Mouse (Mus musculus) lung, postnatal 25 days (tissue): ENCODE data around the gene Coa5.

Experiments used
- DNase-seq: peaks from one replicate; pipeline ENCODE4 v3.0.0; 2022; ENCODE audit warnings: low spot score

Coa5 gene

GRCm38 (mm10) chr1:37429366-37430296 is at the start of gene Coa5, which contains the start of gene Unc50:
Gene Coa5, minus strand, starts transcription at chr1:37430103.
Gene Unc50, plus strand, starts transcription at chr1:37430139.
- peak; percentile 96 for DNase-seq

GRCm38 (mm10) chr1:37479074-37479473 is 49.2 kb upstream of the Coa5 start:
- DNase-seq = peak; percentile 51

GRCm38 (mm10) chr1:37478416-37478815 is 48.5 kb upstream of the Coa5 start:
- no peak for DNase-seq

GRCm38 (mm10) chr1:37477928-37478327 is 48.0 kb upstream of the Coa5 start:
- DNase-seq = no peak

- DNase-seq = no peak
Observed at GRCm38 (mm10) chr1:37477250-37477649, 47.3 kb upstream of the Coa5 start.

GRCm38 (mm10) chr1:37475312-37475711 is 45.4 kb upstream of the Coa5 start:
- no peak for DNase-seq

GRCm38 (mm10) chr1:37474634-37475190 is 44.8 kb upstream of the Coa5 start:
- no peak for DNase-seq

GRCm38 (mm10) chr1:37474046-37474445 is 44.1 kb upstream of the Coa5 start:
- DNase-seq = peak; percentile 31

GRCm38 (mm10) chr1:37473251-37473650 is 43.3 kb upstream of the Coa5 start:
- DNase-seq = peak; percentile 35

GRCm38 (mm10) chr1:37471179-37472148 is 41.6 kb upstream of the Coa5 start:
- DNase-seq = no peak

- DNase-seq = no peak
Observed at GRCm38 (mm10) chr1:37469007-37469406, 39.1 kb upstream of the Coa5 start.

GRCm38 (mm10) chr1:37467806-37468205 is 37.9 kb upstream of the Coa5 start:
- no peak for DNase-seq

- no peak for DNase-seq
Observed at GRCm38 (mm10) chr1:37466322-37466995, 36.6 kb upstream of the Coa5 start.

GRCm38 (mm10) chr1:37464878-37465452 is 35.1 kb upstream of the Coa5 start:
- no peak for DNase-seq

- no peak for DNase-seq
Observed at GRCm38 (mm10) chr1:37457546-37457945, 27.6 kb upstream of the Coa5 start.

- no peak for DNase-seq
Observed at GRCm38 (mm10) chr1:37451270-37451669, 21.4 kb upstream of the Coa5 start.

GRCm38 (mm10) chr1:37448361-37449095 is 18.6 kb upstream of the Coa5 start:
- peak; percentile 44 for DNase-seq

- DNase-seq = no peak
Observed at GRCm38 (mm10) chr1:37442848-37443835, 13.2 kb upstream of the Coa5 start.

- DNase-seq = no peak
Observed at GRCm38 (mm10) chr1:37436419-37436818, 6.5 kb upstream of the Coa5 start.
